Mouse (Mus musculus) lung, adult 2 months (tissue): Measurements from ENCODE around the gene Thbs2.

ENCODE experiments used
- CTCF ChIP-seq: fragments of 200-500 bp; IDR thresholded peaks from 2 replicates; pipeline ENCODE4 v1.5.1; 2011; ENCODE audit warnings: mild to moderate bottlenecking, low read length, control low read depth; ENCODE audit not compliant: insufficient read depth
- POLR2A ChIP-seq: fragments of 200-500 bp; IDR thresholded peaks from 2 replicates; pipeline ENCODE4 v1.6.1; 2011; ENCODE audit warnings: low read depth, mild to moderate bottlenecking, control low read depth, low read length, borderline replicate concordance; ENCODE audit errors: extremely low read depth

GRCm38 (mm10) chr17:14700204-14700603 is 6.2 kb upstream of the Thbs2 start:
- TF ChIP-seq CTCF (no peak), POLR2A (no peak)
